Mouse (Mus musculus) lung, adult 2 months (tissue): ENCODE results near the gene Ndst4.

Experiments used
- CTCF ChIP-seq: fragments of 200-500 bp; IDR thresholded peaks from 2 replicates; pipeline ENCODE4 v1.5.1; 2011; ENCODE audit warnings: mild to moderate bottlenecking, low read length, control low read depth; ENCODE audit not compliant: insufficient read depth
- POLR2A ChIP-seq: fragments of 200-500 bp; IDR thresholded peaks from 2 replicates; pipeline ENCODE4 v1.6.1; 2011; ENCODE audit warnings: low read depth, mild to moderate bottlenecking, control low read depth, low read length, borderline replicate concordance; ENCODE audit errors: extremely low read depth

- TF ChIP-seq CTCF: no peak
- TF ChIP-seq POLR2A: no peak
Measured at GRCm38 (mm10) chr3:125690948-125691347, 287.1 kb downstream of the Ndst4 start.
